Mouse (Mus musculus): ENCODE measurements around the gene Ulk4.

Ulk4 gene

DNA sequence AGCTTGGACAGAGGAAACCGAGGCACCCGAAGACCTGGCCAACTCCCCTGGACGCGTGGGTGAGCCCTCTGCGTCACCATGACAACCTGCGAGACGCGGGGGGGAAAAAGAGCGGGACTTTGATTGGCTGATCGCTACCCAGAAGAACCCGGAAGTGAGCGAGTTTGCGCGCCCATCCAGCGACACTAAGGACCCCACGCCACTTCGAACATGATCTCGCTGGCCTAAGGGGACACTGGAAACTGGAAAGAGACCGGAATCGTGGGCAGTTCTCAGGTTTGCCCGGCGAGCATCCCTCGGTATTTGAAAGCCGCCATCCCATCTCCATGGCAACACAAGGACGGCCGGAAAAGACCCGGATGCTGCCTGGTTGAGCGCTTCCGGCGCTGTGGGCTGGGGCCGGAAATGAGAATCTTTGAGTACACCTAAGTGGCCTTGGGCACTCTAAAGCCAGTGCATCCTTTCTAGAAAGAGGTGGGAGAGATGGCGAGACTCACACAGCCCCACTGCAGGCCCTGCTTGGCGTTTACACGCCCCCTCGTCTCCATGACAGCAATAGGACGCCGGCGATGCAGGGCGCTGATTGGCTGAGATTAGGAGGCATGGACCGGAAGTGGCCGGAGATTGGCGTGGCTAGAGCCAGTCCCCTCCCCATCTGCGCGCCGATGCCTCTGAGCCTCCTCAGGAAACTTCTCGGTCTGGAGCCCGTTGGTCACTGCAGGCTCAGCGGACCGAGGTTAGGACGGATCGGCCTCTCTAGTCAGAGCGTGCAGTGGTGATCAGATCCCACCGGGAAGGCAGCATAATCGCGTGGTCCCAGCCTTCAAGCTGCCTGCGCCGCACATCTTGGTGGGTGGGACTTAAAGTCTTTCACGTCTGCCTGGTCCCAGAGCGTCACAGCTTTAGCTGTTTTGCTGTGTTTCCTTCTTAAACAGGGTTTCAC, at the start of gene Ulk4:
Gene Ulk4, minus strand, starts transcription at position 80 of the 943 bp plus-strand sequence.
- peak; percentile 93 for DNase-seq (ENCODE audit: low read depth, low spot score)

DNA sequence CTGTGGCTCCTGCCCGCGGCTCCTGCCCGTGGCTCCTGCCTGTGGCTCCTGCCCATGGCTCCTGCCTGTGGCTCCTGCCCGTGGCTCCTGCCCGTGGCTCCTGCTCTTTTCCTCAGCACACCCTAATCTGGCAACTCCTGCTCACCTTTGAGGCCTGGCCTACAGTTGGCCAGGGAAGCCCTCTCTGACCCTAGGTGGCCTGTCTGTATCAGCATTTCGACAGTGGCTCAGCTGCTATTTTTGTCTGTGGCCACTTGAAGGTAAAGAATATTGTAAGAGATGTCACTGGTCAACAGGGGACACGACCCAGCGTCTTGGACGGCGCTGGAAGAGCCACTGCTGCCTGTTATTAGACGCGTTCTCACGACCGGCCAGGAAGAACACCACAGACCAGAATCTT, 45.0 kb upstream of the Ulk4 start:
- no peak for DNase-seq (ENCODE audit: low read depth, low spot score)

DNA sequence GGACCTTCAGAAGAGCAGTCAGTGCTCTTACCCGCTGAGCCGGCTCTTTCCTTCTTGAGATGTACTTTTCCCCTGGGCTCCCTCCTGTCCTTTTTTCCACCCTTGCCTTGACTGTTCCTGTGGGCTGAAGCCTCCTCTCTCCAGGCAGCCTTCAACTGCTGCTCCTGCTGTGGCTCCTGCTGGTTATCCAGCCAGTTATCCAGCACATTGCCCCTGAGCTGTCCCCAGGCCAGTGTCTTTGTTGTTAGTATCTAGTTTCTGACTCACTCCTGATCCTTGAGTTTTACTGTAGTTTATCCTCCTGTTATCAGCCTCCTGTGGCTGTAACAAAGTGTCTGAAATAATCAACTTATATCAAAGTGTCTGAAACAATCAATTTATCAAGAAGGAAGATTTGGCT, 44.1 kb upstream of the Ulk4 start:
- no peak for DNase-seq (ENCODE audit: low read depth, low spot score)

DNA sequence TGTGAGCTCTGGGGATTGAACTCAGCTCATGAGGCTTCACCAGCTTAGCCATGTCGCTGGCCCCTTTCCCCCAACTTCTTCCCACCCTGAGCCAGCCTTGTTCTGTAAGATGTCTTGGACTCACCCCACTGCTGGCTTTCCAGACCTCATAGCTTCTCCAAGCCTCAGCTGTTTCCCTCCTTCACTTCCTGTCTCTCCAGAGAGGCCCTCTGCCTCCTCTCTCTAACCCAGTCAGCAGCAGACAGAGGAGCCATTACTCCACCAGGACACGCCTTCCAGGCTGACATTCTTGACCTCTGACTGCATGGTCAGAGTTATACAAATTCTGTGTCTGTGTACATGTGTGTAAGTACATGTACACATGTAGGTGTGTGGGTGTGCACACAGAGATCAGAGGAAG, 43.4 kb upstream of the Ulk4 start:
- no peak for DNase-seq (ENCODE audit: low read depth, low spot score)

DNA sequence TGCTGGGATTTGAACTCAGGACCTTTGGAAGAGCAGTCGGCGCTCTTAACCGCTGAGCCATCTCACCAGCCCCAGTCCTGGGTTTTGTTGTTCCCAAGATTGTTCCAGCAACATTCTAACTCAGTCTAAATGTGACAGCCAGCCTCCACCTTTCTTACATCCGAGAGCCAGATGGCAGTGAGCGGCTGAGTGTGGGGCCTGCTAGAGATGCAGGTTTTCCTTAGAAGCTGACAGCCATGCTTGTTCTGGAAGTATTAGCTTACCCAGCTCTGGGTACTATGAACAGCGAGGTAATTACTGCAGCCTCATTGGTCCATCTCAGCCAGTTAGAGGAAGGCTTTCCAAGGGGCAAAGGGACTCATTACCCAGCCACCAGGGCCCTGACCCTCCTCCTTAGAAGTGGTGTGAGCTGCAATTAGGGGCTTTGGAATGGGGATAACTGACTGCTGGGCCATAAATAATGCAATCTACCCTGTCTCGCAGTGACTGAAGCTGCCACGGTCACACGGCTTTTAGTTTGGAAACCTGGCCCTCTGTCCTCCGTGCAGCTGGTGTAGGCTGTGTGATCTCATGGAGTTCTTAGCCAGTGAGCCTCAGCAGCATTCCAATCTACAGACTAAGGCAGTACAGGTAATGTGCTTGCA, 42.4 kb upstream of the Ulk4 start:
- DNase-seq (ENCODE audit: low read depth, low spot score): peak; percentile 58

DNA sequence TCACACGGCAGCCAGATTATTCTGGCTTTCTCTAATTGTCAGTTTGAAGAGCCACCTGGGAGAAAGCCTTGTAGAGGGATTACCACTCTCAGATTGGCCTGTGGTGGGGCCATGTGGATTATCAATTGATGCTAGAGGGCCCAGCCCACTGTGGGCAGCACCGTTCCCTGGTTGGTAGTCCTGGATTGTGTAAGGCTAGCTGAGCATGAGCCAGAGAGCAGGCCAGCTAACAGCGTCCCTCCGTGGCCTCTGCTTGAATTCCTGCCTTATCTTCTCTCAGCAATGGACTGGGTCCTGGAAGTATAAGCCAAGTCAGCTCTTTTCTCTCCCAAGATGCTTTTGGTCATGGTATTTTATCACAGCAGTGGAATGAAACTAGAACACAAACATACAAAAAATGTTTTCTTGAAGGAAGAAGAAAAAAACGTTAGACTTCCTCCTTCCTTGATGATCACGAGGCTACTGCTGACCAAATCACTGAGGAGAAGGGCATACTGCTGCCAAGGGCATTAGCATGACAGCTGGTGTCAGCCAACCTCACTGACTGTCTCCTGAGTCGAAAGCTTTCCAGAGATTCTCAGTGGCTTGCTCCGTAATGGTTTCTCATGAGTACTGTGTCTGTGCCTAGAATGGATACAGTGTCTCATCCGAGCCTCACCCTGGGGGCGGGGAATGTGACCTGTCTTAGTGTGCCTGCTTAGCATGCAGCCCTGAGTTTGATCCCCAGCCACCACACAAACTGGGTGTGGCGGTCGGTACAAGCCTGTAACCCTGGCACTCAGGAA, 39.8 kb upstream of the Ulk4 start:
- no peak for DNase-seq (ENCODE audit: low read depth, low spot score)

DNA sequence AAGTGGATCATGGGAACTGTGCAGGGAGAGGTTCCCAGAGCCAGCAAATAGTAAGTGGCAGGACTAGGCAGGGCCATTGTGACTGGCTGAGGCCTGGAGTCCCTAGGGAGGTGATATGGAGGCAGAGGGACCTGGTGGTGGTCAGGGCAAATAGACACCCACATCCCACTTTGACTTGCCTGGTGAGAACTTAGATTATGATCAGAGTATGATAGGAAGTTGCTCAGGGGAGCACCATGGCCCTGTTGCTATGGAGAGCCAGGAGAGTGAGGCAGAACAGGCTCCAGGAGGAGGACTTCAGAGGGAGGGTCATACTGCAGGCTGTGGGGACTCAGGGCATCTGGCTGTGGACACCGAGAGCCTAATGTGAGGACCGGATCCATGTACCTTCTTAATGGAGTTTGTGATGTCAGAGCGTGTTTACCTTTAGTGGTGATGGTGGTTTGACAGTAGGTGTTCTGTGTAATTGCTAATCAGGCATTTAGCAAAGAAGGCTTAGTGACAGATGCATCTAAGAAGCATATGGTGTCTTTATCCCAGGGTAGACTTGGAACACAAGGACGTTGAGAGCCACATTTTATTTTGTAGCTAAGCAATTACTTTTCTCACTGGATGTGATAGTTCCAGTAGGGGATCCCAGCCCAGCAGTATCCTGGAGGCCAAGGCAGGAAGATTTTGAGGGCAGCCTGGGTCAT, 39.1 kb upstream of the Ulk4 start:
- DNase-seq (ENCODE audit: low read depth, low spot score): no peak

DNA sequence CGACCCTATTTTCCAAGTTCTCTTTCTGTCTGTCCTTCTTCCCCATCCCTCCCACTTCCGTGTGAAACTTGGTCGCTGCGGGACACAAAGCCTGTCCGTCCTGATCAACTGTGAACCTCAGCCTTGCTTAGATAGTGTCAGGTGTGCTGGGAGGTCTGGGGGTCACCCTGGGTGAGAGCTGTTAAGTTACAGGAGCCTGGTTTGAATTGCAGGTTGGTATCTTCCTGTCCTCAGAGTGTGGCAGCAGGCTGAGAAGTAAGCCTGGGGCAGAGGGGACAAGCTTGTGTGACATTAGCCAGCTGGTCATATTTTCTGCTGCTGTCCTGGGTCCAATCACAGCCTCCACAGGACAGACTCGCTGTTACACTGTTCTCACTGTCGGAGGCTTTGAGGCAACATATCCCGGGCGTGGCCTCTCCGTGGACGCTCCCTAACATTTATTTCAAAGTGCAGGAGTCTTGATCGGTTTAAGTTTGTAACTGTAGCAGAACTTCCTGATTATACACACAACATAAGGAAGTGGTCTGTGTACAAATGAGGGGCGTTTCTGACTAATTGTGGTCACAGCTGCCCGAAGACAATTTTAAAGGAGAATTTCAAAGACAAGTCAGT, 37.6 kb upstream of the Ulk4 start:
- DNase-seq (ENCODE audit: low read depth, low spot score): peak; percentile 53

DNA sequence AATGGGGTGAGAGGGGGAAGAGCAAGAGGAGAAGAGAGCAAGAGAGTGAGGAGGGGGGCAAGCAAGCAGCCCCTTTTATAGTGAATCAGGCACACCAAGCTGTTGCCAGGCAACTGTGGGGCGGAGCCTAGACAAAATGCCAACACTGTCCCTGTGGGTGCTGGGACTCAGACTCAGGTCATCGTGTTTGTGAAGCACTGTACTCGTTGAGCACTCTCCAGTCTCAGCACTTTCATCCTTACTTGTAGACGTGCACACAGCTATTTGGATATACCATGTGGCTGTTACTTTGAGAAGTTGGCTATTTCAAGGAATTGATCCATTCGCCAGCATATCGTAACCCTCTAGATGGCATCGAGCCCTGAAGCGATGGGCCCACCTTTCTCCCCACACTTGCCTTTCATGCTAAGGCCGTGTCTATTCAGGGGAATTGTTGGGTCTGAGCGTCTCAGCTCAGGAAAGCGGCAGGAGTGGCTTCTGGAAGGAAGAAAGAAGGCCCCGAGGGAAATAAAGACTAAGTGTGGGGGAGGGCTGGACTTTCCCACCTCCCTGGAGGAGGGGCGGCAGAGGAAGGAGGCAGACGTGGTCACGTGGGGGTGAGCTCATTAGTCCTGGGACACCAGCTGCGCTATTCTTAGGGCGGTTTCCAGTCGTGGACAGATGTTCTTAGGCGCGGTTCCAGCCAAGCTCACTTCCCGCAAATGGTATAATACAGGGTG, 36.8 kb upstream of the Ulk4 start:
- peak; percentile 85 for DNase-seq (ENCODE audit: low read depth, low spot score)

DNA sequence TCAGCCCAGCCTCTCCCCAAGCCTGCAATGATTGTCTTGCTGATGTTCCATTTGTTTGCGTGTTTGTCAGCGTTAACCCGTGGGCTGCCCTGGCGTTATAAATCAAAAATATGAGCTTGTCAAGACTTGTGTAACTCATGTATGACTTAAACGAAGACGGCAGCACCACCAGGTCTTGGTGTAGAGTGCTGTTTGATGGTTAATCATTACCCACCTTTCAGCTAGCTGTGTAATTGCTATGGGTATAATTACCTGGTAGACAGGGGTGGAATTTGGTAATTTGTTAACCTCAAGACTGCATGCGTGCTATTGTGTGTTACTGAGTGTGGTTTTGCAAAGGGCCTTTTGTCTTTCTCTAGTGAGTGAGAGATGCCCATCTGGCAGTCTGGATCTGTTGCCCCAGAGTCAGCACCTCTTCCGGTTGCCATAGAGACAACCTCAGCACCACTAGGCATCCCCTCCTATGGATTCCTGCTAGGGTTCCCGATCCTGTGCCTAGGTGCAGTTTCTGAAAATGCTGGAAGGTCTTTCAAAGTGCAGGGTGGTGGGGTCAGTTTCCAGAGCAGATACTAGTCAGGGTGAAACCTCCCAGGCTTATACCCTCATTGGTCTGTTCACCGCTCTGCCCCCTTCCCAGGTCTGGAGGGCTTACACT, 35.4 kb upstream of the Ulk4 start:
- DNase-seq (ENCODE audit: low read depth, low spot score): peak; percentile 76

DNA sequence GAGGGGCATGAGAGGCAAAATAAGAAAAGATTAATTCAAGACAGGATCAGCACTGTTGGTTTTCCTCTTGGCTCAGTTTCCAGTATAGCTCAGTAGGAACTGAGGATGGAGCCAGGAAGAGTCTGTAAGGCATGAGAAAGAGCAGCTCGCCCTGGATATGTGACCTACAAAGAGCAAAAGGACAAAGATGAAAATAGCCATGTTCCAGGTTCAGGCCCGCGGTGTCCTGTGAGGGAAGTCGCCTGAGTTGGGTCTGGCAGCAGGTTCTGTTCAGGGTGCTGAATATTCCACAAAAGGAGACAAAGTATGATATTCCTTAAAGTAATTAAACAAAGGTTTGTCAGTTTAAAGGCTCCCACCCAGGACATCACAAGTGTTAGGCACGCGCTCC, 34.8 kb upstream of the Ulk4 start:
- DNase-seq (ENCODE audit: low read depth, low spot score): no peak

DNA sequence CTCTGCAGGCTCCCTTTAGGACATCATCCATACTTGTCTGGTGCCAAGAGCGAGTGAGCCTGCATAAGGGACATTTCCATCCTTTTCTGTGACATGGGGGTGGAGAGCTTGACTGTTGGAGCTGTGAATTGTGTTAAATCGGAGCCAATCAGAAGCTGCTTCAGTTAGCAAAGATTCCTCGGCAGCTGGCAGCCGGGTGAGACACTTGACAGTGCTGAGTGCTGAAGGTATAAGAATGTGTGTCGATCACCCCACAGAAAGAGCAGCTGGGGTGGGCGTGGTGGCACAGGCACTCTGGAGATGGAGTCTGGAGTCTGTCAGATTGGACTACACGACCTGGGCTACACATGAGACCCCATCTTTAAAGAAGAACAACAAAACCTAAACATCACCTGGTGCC, 33.5 kb upstream of the Ulk4 start:
- DNase-seq (ENCODE audit: low read depth, low spot score): no peak

DNA sequence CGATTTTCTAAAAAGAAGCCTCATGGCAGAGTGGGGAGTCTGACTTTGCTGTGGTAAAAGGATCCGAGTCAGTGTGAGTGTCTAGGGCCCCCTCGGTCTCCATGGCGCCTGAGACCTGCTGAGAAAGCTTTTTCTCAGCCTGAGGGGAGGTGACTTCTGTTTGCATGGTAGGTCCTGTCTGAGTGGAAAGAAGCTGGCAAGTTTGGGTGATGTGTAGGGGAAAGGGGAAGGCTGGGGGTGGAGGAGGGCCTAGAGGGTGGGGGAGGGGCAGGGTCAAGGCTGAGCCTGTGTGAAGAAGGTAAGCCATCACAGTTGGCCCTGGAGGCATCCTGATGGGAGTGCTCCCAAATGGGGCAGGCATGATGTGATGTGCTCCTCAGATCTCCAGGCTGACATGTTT, 32.3 kb upstream of the Ulk4 start:
- DNase-seq (ENCODE audit: low read depth, low spot score): no peak

DNA sequence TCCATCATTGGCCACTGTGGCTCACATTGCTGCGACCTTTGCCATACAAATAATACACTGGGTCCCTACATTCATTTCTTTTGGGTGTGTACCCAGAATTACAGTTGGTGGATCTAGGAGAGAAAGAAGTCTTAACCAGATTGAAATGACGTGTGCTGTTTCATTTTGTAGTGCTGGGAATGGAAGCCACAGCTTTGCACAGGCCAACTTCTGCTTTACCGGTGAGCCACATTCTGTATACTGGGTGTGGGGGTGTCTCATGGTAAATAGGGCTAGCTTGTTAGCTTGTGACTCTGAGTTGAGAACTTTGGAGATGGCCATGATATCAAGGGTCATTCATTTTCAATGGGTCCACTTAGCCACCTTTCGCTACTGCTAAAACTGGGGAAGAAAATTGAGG, 28.5 kb upstream of the Ulk4 start:
- DNase-seq (ENCODE audit: low read depth, low spot score): no peak

DNA sequence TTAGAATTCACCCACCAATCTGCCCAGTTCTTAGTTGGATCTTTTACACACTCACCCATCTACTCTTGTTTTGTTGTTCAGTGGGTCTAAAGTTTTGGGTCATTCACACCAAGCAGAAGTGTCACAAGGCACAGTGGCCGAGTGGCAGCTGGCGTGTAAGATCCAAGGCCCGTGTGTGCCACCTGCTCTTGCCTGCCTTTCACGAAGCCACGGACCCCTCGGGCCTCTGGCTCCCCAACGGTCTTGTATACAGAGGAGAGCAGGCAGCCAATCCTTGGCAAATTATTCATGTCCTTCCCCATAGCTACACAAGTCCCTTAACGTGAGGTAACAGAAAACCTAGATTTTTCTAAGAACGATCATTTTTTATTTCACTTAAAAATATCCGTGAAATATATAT, 27.5 kb upstream of the Ulk4 start:
- no peak for DNase-seq (ENCODE audit: low read depth, low spot score)

DNA sequence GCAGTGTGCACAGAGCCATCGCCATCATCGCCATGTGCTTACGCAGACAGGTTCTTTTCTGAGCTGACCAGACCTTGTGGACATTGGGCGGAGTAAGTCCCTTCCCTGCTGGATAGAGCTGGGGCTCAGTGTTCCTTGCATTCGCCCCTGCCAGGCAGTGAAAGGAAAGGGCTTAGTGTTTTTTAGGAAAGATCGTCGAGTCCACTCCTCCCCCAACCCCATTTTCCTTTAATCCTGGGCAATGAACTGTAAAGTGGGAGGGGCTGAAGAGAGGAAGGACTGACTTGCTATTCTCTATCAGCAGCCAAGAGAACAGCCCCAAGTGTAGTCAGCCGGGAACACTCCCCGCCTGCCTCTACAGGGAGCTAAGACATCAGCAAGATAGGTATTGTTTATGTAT, 26.8 kb upstream of the Ulk4 start:
- DNase-seq (ENCODE audit: low read depth, low spot score): no peak

DNA sequence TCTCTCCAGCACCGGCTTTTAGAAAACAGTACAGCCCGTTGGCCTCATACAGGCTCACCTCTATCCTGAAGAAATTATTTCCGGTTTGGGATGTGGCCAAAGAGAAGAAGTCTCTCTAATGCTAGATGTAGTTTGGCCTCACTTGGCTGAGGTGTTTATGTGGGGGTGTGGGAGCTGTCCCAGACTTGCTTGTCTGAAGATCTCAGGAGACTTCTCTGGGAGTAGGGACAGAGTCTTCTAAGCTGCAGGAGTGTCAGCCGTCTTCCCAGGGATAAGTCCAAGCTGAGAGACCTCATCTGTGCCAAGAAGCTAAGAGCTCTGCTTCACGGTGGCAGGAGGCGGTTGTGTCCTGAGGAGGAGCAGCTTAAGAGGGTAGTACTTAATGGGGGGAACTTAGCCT, 26.1 kb upstream of the Ulk4 start:
- no peak for DNase-seq (ENCODE audit: low read depth, low spot score)

DNA sequence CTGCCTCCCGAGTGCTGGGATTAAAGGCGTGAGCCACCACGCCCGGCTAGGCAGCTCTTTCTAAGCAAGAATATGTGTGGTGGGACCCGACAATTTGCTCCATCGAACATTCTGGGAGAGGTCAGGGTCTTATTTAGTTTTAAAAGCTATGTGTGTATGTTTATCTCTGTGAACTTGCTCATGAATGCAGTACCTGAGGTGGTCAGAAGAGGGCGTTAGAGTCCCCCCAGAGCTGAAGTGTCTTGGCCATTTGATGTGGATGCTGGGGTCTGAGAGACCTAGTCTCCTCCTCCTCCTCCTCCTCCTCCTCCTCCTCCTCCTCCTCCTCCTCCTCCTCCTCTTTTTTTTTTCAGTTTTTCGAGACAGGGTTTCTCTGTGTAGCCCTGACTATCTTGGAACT, 25.5 kb upstream of the Ulk4 start:
- no peak for DNase-seq (ENCODE audit: low read depth, low spot score)

DNA sequence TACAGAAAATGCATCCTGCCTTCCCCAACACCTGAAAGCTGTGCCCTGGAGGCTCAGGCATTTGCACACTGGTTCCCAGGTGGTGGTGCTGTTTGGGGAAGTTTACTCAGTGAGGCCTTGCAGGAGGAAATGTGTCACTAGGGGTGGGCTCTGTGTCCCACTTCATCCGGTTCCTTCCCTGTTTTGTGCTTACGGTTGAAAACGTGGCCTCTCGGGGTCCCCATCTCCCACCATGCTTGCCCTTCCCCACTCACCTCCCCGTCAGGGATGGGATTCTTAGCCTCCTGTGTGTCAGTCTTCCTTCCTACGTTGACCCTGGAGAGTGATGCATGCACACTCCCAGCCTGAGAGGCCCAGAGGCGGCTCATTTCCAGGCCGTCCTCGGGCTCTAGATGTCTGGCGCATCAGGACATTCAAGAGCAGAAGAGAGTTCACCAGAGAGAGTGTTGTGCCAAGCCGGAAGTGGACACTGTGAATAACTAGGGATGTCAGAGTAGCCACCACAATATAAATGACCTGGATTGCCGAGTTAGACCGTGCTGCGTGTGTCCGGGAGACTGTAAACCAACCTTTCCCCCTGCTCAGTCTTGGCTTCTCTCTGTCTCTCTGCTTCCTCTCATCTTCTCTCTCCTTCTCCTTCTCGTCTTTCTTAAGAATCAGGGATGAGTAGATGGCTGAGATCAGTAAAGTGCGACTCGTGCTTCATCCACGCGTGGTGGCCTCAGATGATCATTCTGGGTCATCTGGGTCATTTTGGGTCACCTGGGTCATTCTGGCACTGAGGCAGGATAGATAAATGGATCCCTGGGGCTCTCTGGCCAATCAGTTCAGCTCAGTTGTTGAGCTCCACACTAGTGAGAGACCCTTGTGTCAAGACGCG, 24.3 kb upstream of the Ulk4 start:
- DNase-seq (ENCODE audit: low read depth, low spot score): no peak

Measured in mesoderm, embryonic 11.5 days (tissue).